Mouse (Mus musculus): ENCODE data around the gene Edem3. TPM values are rescaled to one million over a fixed set of nuclear protein-coding genes. Genes with fewer than 3 reads are reported as not detected.

The Edem3 gene
- total and polyA plus RNA-seq, 2 experiments, result 4.1 to 18.5 TPM

DNA sequence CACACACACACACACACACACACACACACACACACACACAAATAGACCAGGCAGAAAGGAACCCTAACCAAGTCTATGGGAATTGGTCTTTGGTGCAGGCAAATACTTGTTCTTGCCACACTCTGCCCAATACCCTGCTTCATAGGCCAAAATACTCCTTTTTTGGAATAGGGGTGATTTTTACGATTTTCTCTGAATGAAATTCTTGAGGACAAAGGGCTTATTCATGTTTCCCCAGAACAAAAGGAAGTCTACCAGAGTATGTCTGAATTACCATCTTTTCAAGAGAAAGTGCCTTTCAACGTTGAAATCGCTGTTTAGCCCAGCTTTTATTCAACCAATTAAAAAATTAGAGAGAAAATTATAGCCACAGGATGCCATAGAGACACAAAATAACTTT is 96.8 kb downstream of the Edem3 start:
- TF ChIP-seq POLR2A (IDR thresholded peaks at IDR 0.05; ENCODE audit: extremely low read depth, insufficient read depth, low read length), result no peak
- no peak for TF ChIP-seq CTCF (IDR thresholded peaks at IDR 0.05; ENCODE audit: low read depth, low read length)
- WGBS, result 93% methylated on average over 3 of the region's 3 CpGs

DNA sequence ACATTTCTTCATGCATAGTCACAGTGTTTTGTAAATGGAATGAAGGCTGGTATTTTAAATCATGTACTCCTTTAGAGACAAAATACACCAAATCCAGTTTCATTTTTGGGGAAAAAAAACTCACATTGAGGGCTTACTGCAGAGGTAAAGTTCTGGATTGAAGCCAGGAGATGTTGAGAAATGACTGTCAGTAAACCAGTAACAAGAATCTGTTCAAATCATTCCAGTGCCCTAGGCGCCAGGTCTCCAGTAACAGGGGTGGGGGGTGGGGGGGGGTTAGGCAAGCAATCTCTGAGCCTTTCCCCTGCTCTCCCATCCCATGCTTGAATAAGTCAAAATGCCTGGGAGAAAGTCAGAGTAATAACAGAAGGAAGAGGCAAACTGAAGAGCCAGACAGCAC is 100.4 kb downstream of the Edem3 start:
- 30% methylated on average over 1 of the region's 1 CpGs for WGBS
- no peak overlapping the region for H3K27ac ChIP-seq (replicated peaks; ENCODE audit: insufficient read depth, low read depth, low read length)

More for the DNA sequence above, 96.8 kb downstream of the Edem3 start:
- no peak overlapping the region for H3K27ac ChIP-seq (replicated peaks; ENCODE audit: insufficient read depth, low read depth, low read length)
- H3K79me2 ChIP-seq (ENCODE audit: control insufficient read depth, insufficient read depth, low read length), result no peaks in the 10 kb centered on the region
- no peaks in the 10 kb centered on the region for H3K36me3 ChIP-seq (ENCODE audit: control insufficient read depth, insufficient read depth, low read length)
- no peak for DNase-seq (ENCODE audit: extremely low read depth, low read depth, low spot score)
- H3K9ac ChIP-seq (ENCODE audit: low read depth, low read length), result no peak overlapping the region
- no peaks in the 10 kb centered on the region for H3K27me3 ChIP-seq (ENCODE audit: control insufficient read depth, insufficient read depth, low read length)
- no peaks in the 10 kb centered on the region for H3K4me1 ChIP-seq (ENCODE audit: control insufficient read depth, insufficient read depth, low read length)
- H3K4me3 ChIP-seq (ENCODE audit: insufficient read depth, low read depth, low read length), result no peak overlapping the region

DNA sequence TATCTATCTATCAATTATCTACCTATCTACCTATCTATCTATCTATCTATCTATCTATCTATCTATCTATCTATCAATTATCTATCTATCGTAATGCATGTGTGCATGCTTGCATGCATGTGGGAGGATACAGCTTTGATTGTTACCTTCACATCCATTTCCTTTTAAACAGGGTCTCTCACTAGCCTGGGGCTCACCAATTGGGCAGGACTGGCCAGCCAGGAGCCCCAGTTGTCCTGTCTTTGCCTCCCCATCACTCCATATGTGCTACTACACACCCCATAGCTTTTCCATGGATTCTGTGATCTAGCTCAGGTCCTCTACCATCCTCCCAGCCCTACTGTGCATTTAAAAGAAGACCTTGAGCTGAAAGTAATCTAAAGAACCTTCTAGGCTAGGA is 103.3 kb downstream of the Edem3 start:
- TF ChIP-seq POLR2A (IDR thresholded peaks at IDR 0.05; ENCODE audit: extremely low read depth, insufficient read depth, low read length) (no peak), CTCF (IDR thresholded peaks at IDR 0.05; ENCODE audit: low read depth, low read length) (no peak)
- no peak for DNase-seq (ENCODE audit: extremely low read depth, low read depth, low spot score)
- H3K27me3 ChIP-seq (ENCODE audit: control insufficient read depth, insufficient read depth, low read length), result no peaks in the 10 kb centered on the region
- no peak overlapping the region for H3K4me3 ChIP-seq (ENCODE audit: insufficient read depth, low read depth, low read length)
- no peaks in the 10 kb centered on the region for H3K79me2 ChIP-seq (ENCODE audit: control insufficient read depth, insufficient read depth, low read length)
- no peaks in the 10 kb centered on the region for H3K4me1 ChIP-seq (ENCODE audit: control insufficient read depth, insufficient read depth, low read length)
- no peak overlapping the region for H3K27ac ChIP-seq (replicated peaks; ENCODE audit: insufficient read depth, low read depth, low read length)
- 91% methylated on average over 1 of the region's 1 CpGs for WGBS
- H3K9ac ChIP-seq (ENCODE audit: low read depth, low read length), result no peak overlapping the region
- H3K36me3 ChIP-seq (ENCODE audit: control insufficient read depth, insufficient read depth, low read length), result no peaks in the 10 kb centered on the region

More for the DNA sequence above, 100.4 kb downstream of the Edem3 start:
- no peaks in the 10 kb centered on the region for H3K36me3 ChIP-seq (ENCODE audit: control insufficient read depth, insufficient read depth, low read length)
- no peaks in the 10 kb centered on the region for H3K4me1 ChIP-seq (ENCODE audit: control insufficient read depth, insufficient read depth, low read length)
- no peaks in the 10 kb centered on the region for H3K79me2 ChIP-seq (ENCODE audit: control insufficient read depth, insufficient read depth, low read length)
- H3K27me3 ChIP-seq (ENCODE audit: control insufficient read depth, insufficient read depth, low read length), result no peaks in the 10 kb centered on the region
- H3K9ac ChIP-seq (ENCODE audit: low read depth, low read length), result no peak overlapping the region
- no peak overlapping the region for H3K4me3 ChIP-seq (ENCODE audit: insufficient read depth, low read depth, low read length)
- peak; percentile 19 for DNase-seq (ENCODE audit: extremely low read depth, low read depth, low spot score)
- TF ChIP-seq CTCF (IDR thresholded peaks at IDR 0.05; ENCODE audit: low read depth, low read length) (no peak), POLR2A (IDR thresholded peaks at IDR 0.05; ENCODE audit: extremely low read depth, insufficient read depth, low read length) (no peak)

DNA sequence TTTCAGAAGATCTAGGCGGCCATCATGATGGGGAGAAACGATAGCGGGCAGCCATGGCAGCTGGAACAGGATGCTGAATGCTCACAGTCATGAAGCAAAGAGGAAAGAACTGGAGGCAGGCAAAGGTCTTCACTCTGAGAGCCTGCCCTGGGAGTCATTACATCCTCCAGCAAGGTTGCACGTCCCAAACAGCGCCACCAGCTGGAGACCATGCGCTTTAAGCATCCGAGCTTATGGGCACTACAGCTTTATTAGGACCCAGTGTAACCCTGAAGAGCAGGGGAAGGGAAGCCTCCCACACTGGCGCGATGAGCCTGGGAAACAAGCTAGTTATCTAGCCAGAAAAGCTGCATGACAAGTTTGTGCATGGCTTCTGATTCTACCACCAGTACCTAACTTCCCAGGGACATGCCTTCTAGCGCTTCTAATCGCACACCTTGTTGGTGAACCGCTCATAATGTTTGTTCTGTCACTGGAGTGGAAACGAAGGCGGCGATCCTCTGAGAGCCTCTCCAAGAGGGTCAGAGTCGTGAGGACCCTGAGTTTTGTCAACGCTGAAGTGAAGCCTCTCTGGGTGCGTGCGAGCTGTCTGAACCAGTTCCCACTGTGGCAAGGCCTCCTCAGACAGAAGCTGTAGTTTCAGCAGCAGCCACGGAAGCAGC is 106.3 kb downstream of the Edem3 start:
- TF ChIP-seq POLR2A (IDR thresholded peaks at IDR 0.05; ENCODE audit: extremely low read depth, insufficient read depth, low read length) (no peak), CTCF (IDR thresholded peaks at IDR 0.05; ENCODE audit: low read depth, low read length) (no peak)
- H3K9ac ChIP-seq (ENCODE audit: low read depth, low read length), result no peak overlapping the region
- H3K36me3 ChIP-seq (ENCODE audit: control insufficient read depth, insufficient read depth, low read length), result no peaks in the 10 kb centered on the region
- no peak for DNase-seq (ENCODE audit: extremely low read depth, low read depth, low spot score)
- WGBS, result 47% methylated on average over 20 of the region's 20 CpGs
- no peaks in the 10 kb centered on the region for H3K27me3 ChIP-seq (ENCODE audit: control insufficient read depth, insufficient read depth, low read length)
- H3K79me2 ChIP-seq (ENCODE audit: control insufficient read depth, insufficient read depth, low read length), result no peaks in the 10 kb centered on the region
- H3K27ac ChIP-seq (replicated peaks; ENCODE audit: insufficient read depth, low read depth, low read length), result no peak overlapping the region
- no peaks in the 10 kb centered on the region for H3K4me1 ChIP-seq (ENCODE audit: control insufficient read depth, insufficient read depth, low read length)
- H3K4me3 ChIP-seq (ENCODE audit: insufficient read depth, low read depth, low read length), result no peak overlapping the region

DNA sequence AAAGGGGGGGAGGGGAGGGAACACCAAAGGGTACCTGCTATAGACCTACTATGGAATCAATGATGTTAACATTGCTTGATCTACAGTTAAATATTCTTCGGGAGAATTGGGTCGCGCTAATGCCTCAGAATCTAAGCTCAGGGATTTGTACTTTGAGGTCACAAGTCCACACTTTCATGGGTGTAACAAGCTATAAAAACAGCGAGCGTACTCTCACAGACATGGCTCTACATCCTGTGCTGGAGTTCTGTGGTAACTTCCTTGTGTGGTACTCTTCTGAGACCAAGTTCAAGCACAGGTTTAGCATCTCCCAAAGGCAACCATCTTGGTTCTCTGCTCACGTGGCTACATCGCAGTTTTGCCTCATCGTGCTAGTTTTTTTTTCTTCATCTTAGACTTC is 106.9 kb downstream of the Edem3 start:
- Histone ChIP-seq H3K79me2 (ENCODE audit: control insufficient read depth, insufficient read depth, low read length) (no peaks in the 10 kb centered on the region), H3K4me3 (ENCODE audit: insufficient read depth, low read depth, low read length) (no peak overlapping the region), H3K9ac (ENCODE audit: low read depth, low read length) (no peak overlapping the region), H3K4me1 (ENCODE audit: control insufficient read depth, insufficient read depth, low read length) (no peaks in the 10 kb centered on the region), H3K36me3 (ENCODE audit: control insufficient read depth, insufficient read depth, low read length) (no peaks in the 10 kb centered on the region), H3K27ac (replicated peaks; ENCODE audit: insufficient read depth, low read depth, low read length) (no peak overlapping the region), H3K27me3 (ENCODE audit: control insufficient read depth, insufficient read depth, low read length) (no peaks in the 10 kb centered on the region)
- 92% methylated on average over 8 of the region's 8 CpGs for WGBS
- no peak for DNase-seq (ENCODE audit: extremely low read depth, low read depth, low spot score)
- TF ChIP-seq POLR2A (IDR thresholded peaks at IDR 0.05; ENCODE audit: extremely low read depth, insufficient read depth, low read length), result no peak
- TF ChIP-seq CTCF (IDR thresholded peaks at IDR 0.05; ENCODE audit: low read depth, low read length), result no peak

DNA sequence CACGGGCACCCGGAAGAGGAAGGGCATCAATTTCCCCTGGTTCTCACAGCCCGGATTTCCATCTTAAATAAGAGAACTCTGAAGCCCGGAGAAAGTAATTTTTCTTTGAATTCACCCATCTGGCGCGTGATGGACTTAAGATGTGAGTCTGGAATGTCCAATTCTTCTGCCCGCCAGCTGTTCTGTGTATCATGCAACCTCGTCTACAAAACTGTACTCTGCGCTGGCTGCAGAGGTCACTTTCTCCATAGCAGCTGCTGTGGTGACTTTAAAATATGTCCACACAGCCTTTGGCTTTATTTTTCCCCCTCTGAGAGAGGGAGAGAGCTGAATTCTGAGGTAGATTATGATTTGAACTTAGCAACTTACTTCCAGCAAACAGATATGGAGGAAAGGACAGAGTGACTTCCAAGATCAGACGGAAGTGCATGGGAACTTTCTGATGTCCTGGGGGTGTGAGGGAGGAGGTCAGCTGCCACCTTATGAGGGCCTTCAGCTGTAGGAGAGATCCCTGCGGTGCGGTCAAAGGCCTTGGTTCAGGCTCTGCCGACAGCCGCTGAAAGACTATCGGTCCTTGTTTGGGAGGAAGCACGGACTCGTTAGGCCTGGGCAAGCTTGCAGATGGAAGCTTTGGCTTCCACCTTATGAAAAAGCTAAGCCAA is 108.1 kb downstream of the Edem3 start:
- Histone ChIP-seq H3K9ac (ENCODE audit: low read depth, low read length) (no peak overlapping the region), H3K4me1 (ENCODE audit: control insufficient read depth, insufficient read depth, low read length) (no peaks in the 10 kb centered on the region), H3K27ac (replicated peaks; ENCODE audit: insufficient read depth, low read depth, low read length) (no peak overlapping the region), H3K4me3 (ENCODE audit: insufficient read depth, low read depth, low read length) (no peak overlapping the region), H3K79me2 (ENCODE audit: control insufficient read depth, insufficient read depth, low read length) (no peaks in the 10 kb centered on the region), H3K36me3 (ENCODE audit: control insufficient read depth, insufficient read depth, low read length) (no peaks in the 10 kb centered on the region), H3K27me3 (ENCODE audit: control insufficient read depth, insufficient read depth, low read length) (no peaks in the 10 kb centered on the region)
- WGBS, result 88% methylated on average over 17 of the region's 17 CpGs
- TF ChIP-seq CTCF (IDR thresholded peaks at IDR 0.05; ENCODE audit: low read depth, low read length), result no peak
- DNase-seq (ENCODE audit: extremely low read depth, low read depth, low spot score), result no peak
